Mouse (Mus musculus) kidney, adult 2 months (tissue): ENCODE measurements around the gene Trib3.

Source experiments
- CTCF ChIP-seq: fragments of 200-500 bp; conservative IDR thresholded peaks from 2 replicates; pipeline ENCODE4 v1.5.1; 2011; ENCODE audit warnings: low read depth, mild to moderate bottlenecking, control low read depth, low read length, moderate library complexity, mixed read lengths; ENCODE audit not compliant: insufficient read depth, insufficient read length
- POLR2A ChIP-seq: fragments of 200-500 bp; IDR thresholded peaks from one replicate; pipeline ENCODE4 v1.6.1; 2011; ENCODE audit warnings: low read depth, low read length, control low read depth

DNA sequence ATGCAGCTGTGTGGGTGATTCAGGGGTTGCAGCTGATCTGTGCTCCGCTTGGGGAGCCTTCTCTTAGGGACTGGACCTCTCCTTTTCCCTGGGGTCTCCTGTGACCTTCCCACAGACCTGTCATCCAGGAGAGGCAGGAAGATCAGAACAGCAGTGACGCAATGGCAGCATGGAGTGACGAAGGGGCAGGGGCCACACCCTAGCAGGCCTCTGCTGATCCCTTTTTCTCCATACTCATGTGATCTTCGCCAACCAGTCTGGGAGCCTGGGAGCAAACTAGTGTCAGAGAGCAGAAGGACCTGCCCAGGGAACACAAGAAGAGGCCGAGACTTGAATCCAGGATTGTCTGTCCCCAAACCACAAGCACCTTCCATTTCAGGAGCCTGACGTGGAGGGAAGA is 5.4 kb upstream of the Trib3 start:
- TF ChIP-seq CTCF (no peak), POLR2A (no peak)
